ENCODE assay signal across 8 mouse cellular contexts in the genomic region with DNA sequence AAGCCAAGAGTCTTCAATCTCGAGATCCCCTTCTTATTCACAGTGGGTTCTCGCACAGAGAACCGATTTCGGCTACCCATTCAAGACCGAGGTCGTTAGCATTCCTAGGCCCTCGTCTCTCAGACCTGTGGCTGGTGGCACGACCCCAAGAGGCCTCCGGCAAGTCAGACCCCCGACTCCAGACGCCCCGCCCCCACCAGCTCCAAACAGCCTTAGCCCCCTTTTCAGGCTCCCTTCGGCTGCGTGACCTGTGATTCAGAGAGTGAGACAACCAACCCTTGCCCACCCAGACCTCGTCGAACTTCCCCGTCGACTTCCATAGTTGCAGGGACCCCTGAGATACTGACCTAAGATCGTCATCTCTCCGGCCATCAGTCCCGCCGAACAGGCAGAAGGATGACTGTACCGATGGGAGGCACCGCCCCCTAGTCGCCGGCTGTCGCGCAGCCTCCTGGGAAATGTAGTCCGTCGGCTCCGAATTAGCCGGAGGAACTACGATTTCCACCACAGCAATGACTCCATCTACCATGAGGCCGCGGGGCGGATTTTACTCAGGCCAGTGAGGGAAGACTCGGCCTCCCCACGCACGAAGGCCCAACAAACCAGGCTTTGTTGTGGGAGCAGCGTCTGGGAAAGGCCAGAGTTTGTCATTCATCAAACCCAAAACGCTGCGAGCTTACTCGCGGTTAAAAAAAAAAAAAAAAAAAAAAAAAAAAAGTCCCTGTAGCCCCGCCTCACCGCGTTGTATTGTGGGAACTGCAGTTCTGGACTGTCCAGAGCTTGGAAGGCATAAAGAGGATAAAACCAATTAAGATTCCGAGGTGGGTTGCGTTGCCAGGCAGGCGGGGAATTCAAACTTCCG. TPM values are rescaled to one million over a fixed set of nuclear protein-coding genes. Genes with fewer than 3 reads are reported as not detected.
DNase-seq lines count a peak whose midpoint lies in the region; ATAC-seq and TF ChIP-seq lines count a peak whose summit lies in the region.

Gene Hspa13 (minus strand): TSS at position 717 of the 862 bp plus-strand sequence.

- H3K9ac ChIP-seq in heart, embryonic 15.5 days: peak within 1 kb of the TSS; percentile 74
- H3K9ac ChIP-seq in liver, embryonic 14.5 days (replicated peaks): peak within 1 kb of the TSS; percentile 83
- peak within 1 kb of the TSS; percentile 54 for H3K9ac ChIP-seq in neural tube, embryonic 11.5 days (ENCODE audit: low read length)
- peak within 1 kb of the TSS; percentile 68 for H3K9ac ChIP-seq in stomach, postnatal 0 days (ENCODE audit: low read length)

- H3K27ac ChIP-seq in forebrain, embryonic 10.5 days: peak within 1 kb of the TSS; percentile 90
- peak within 1 kb of the TSS; percentile 69 for H3K27ac ChIP-seq in heart, embryonic 15.5 days
- peak within 1 kb of the TSS; percentile 56 for H3K27ac ChIP-seq in liver, embryonic 14.5 days
- H3K27ac ChIP-seq in neural tube, embryonic 11.5 days (ENCODE audit: low read depth, low read length): 0 out of 2 replicates have a peak within 1 kb of the TSS, but pooled peaks have one; percentile 17
- peak within 1 kb of the TSS; percentile 35 for H3K27ac ChIP-seq in stomach, postnatal 0 days (replicated peaks)

- H3K4me3 ChIP-seq in forebrain, embryonic 10.5 days: peak within 1 kb of the TSS; percentile 78
- H3K4me3 ChIP-seq in heart, embryonic 15.5 days: peak within 1 kb of the TSS; percentile 86
- peak within 1 kb of the TSS; percentile 89 to 100 for H3K4me3 ChIP-seq in liver, embryonic 14.5 days (ENCODE audit: insufficient read depth in 1 of 2, low read depth in 2 of 2, low read length in 2 of 2)
- peak within 1 kb of the TSS; percentile 67 for H3K4me3 ChIP-seq in neural tube, embryonic 11.5 days (ENCODE audit: low read depth, low read length)
- peak within 1 kb of the TSS; percentile 72 for H3K4me3 ChIP-seq in stomach, postnatal 0 days (ENCODE audit: low read depth, low read length)

- H3K27me3 ChIP-seq in forebrain, embryonic 10.5 days (ENCODE audit: poor library complexity, severe bottlenecking): no peaks in the 10 kb centered on the region
- H3K27me3 ChIP-seq in heart, embryonic 15.5 days: no peaks in the 10 kb centered on the region
- no peaks in the 10 kb centered on the region for H3K27me3 ChIP-seq in liver, embryonic 14.5 days (ENCODE audit: control insufficient read depth, insufficient read depth, low read length)
- H3K27me3 ChIP-seq in neural tube, embryonic 11.5 days (ENCODE audit: control insufficient read depth, insufficient read depth, low read length): no peaks in the 10 kb centered on the region
- no peaks in the 10 kb centered on the region for H3K27me3 ChIP-seq in stomach, postnatal 0 days (ENCODE audit: control insufficient read depth, insufficient read depth, low read length)

- no peaks in the 10 kb centered on the region for H3K9me3 ChIP-seq in forebrain, embryonic 10.5 days
- no peaks in the 10 kb centered on the region for H3K9me3 ChIP-seq in heart, embryonic 15.5 days (replicated peaks)
- H3K9me3 ChIP-seq in liver, embryonic 14.5 days (ENCODE audit: control insufficient read depth, low read length): no peaks in the 10 kb centered on the region
- H3K9me3 ChIP-seq in neural tube, embryonic 11.5 days (ENCODE audit: control insufficient read depth, low read length): no peaks in the 10 kb centered on the region
- H3K9me3 ChIP-seq in stomach, postnatal 0 days (ENCODE audit: control insufficient read depth, low read length): no peaks in the 10 kb centered on the region

- peaks cover 12% of the 10 kb centered on the region for H3K4me1 ChIP-seq in forebrain, embryonic 10.5 days
- H3K4me1 ChIP-seq in heart, embryonic 15.5 days (replicated peaks): peaks cover 6% of the 10 kb centered on the region; the same call in 1 of the 2 replicates
- H3K4me1 ChIP-seq in liver, embryonic 14.5 days (replicated peaks; ENCODE audit: control insufficient read depth in 2 of 2, insufficient read depth in 2 of 2, low read length in 1 of 2): peaks cover 0 to 7% of the 10 kb centered on the region in 2 experiments; a peak in 2 of 4 replicates
- H3K4me1 ChIP-seq in neural tube, embryonic 11.5 days (ENCODE audit: control insufficient read depth, insufficient read depth, low read length): 0 out of 2 replicates have a peak, but pooled peaks cover 4% of the 10 kb centered on the region
- H3K4me1 ChIP-seq in stomach, postnatal 0 days (replicated peaks; ENCODE audit: control insufficient read depth, insufficient read depth): no peaks in the 10 kb centered on the region

- WGBS in forebrain, embryonic 10.5 days: under 1% methylated on average over 51 of the region's 51 CpGs
- WGBS in heart, embryonic 15.5 days: under 1% methylated on average over 51 of the region's 51 CpGs
- WGBS in liver, embryonic 14.5 days (ENCODE audit: insufficient replicate concordance): under 1% methylated on average over 51 of the region's 51 CpGs
- WGBS in neural tube, embryonic 11.5 days: under 1% methylated on average over 51 of the region's 51 CpGs
- WGBS in stomach, postnatal 0 days: under 1% methylated on average over 51 of the region's 51 CpGs

- peaks cover 30% of the 10 kb centered on the region for H3K36me3 ChIP-seq in forebrain, embryonic 10.5 days (replicated peaks)
- H3K36me3 ChIP-seq in heart, embryonic 15.5 days: peaks cover 15% of the 10 kb centered on the region
- H3K36me3 ChIP-seq in liver, embryonic 14.5 days (replicated peaks; ENCODE audit: control insufficient read depth, insufficient read depth, low read depth): peaks cover 3% of the 10 kb centered on the region; the same call in 1 of the 2 replicates
- H3K36me3 ChIP-seq in neural tube, embryonic 11.5 days (ENCODE audit: control insufficient read depth, insufficient read depth, low read length): no peaks in the 10 kb centered on the region
- no peaks in the 10 kb centered on the region for H3K36me3 ChIP-seq in stomach, postnatal 0 days (ENCODE audit: control insufficient read depth, insufficient read depth, low read length)

- peak within 1 kb of the TSS; percentile 79 for H3K4me2 ChIP-seq in heart, embryonic 15.5 days
- peak within 1 kb of the TSS; percentile 93 for H3K4me2 ChIP-seq in liver, embryonic 14.5 days (ENCODE audit: low read depth)
- peak within 1 kb of the TSS; percentile 58 for H3K4me2 ChIP-seq in neural tube, embryonic 11.5 days (ENCODE audit: low read depth)
- H3K4me2 ChIP-seq in stomach, postnatal 0 days (replicated peaks; ENCODE audit: low read depth): peak within 1 kb of the TSS; percentile 79

- DNase-seq in CD8-positive naive resting alpha-beta T cell, adult 2 months (ENCODE audit: low read depth in 2 of 2, low spot score in 2 of 2): peak; percentile 91 to 92
- peak; percentile 95 for DNase-seq in c-Kit-positive CD71-negative TER-119-negative erythroid progenitor cells, embryonic 14.5 days (ENCODE audit: low read depth)
- peak; percentile 92 for DNase-seq in forebrain, embryonic 10.5 days (ENCODE audit: extremely low spot score, low spot score)
- peak; percentile 98 to 99 for DNase-seq in kidney, postnatal 25 days
- peak; percentile 91 to 93 (median 93) for DNase-seq in liver, embryonic 14.5 days (ENCODE audit: low read depth in 3 of 3, low spot score in 3 of 3)
- DNase-seq in neural tube, embryonic 11.5 days (ENCODE audit: low spot score): peak; percentile 97
- DNase-seq in stomach, postnatal 0 days (ENCODE audit: low spot score): peak; percentile 96

- no peak for TF ChIP-seq EP300 in liver, embryonic 14.5 days (IDR thresholded peaks at IDR 0.05; ENCODE audit: low read depth)
- TF ChIP-seq EP300 in stomach, postnatal 0 days (optimal IDR thresholded peaks at IDR 0.05): no peak

- ATAC-seq in heart, embryonic 15.5 days (replicated peaks; ENCODE audit: insufficient number of reproducible peaks, insufficient read depth, low FRiP score, low read depth): peak; percentile 98
- ATAC-seq in liver, embryonic 14.5 days (ENCODE audit: insufficient read depth): peak; percentile 96
- ATAC-seq in neural tube, embryonic 11.5 days (ENCODE audit: insufficient read depth, low FRiP score, low TSS enrichment): peak; percentile 99
- ATAC-seq in stomach, postnatal 0 days (ENCODE audit: low FRiP score, low TSS enrichment): peak; percentile 100

- TF ChIP-seq CTCF in liver, embryonic 14.5 days (IDR thresholded peaks at IDR 0.05; ENCODE audit: low read depth): peak; percentile 8; the same call in 1 of the 2 replicates
- peak; percentile 49 for TF ChIP-seq CTCF in stomach, postnatal 0 days (IDR thresholded peaks at IDR 0.05; ENCODE audit: low read depth)

RNA-seq across cellular contexts. Expression of gene Hspa13, which starts in this region (rescaled TPM):
- 25.9 and 29.5 TPM in 2 replicates for polyA plus RNA-seq in forebrain, embryonic 10.5 days (2016; fragmentation: Nextera tagmentation; extraction: Ambion mirVana)
- polyA plus RNA-seq in heart, embryonic 15.5 days (2015; fragmentation: Nextera tagmentation; extraction: Ambion mirVana): 18.0 and 18.8 TPM in 2 replicates
- polyA plus RNA-seq in liver, embryonic 14.5 days (2012; rRNA removed): 2.0 and 3.2 TPM in 2 replicates
- 8.2 and 8.8 TPM in 2 replicates for polyA plus RNA-seq in liver, embryonic 14.5 days (2014; fragmentation: Nextera tagmentation; extraction: Ambion mirVana)
- polyA plus RNA-seq in neural tube, embryonic 11.5 days (2014; fragmentation: Nextera tagmentation; extraction: Ambion mirVana): 40.4 and 41.1 TPM in 2 replicates
- 14.6 and 16.4 TPM in 2 replicates for polyA plus RNA-seq in stomach, postnatal 0 days (2015; fragmentation: Nextera tagmentation; extraction: Ambion mirVana)

Comparison
In these comparisons a context has a peak if more than half of its experiments do, and no peak if none do; other contexts are left out.
1. Peak in every context shown above with its lines: DNase-seq, ATAC-seq, H3K4me3 ChIP-seq and H3K27ac ChIP-seq.
2. H3K27ac ChIP-seq: peak in every context shown above with its lines; median percentile 90 in forebrain, embryonic 10.5 days; 69 in heart, embryonic 15.5 days; 56 in liver, embryonic 14.5 days; 35 in stomach, postnatal 0 days; 17 in neural tube, embryonic 11.5 days.